Mouse (Mus musculus): ENCODE measurements around the gene Efna2.
"Not testable (repeated sequence)": the region's sequence is repeated elsewhere in the genome, so short reads cannot be mapped to it uniquely, and the experiment has no call there.

The Efna2 gene

DNA sequence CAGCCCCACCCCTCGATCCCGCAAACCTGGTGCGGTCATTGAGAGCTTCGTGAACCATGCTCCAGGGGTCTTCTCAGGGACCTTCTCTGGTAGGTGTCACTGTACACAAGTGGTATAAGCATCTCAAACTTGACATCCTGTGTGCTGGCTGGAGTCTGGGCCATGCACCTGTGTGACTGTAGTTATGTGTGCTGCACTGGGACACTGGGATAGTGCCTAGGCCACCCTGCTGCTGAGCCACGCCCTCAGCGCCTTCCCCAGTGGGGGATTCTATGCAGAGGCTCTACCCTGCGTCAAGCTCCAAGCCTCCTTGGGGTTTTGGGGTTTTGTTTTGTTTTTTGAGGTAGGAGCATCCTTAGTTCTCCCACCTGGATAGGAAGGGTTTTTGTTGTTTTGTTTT is 24.9 kb upstream of the Efna2 start:
- no peak for DNase-seq (ENCODE audit: extremely low spot score, low read depth, low spot score)

GRCm38 (mm10) chr10:80155277-80155676 is 24.0 kb upstream of the Efna2 start:
- no peak for DNase-seq (ENCODE audit: extremely low spot score, low read depth, low spot score)

- DNase-seq (ENCODE audit: extremely low spot score, low read depth, low spot score), result no peak
These were observed 23.1 kb upstream of the Efna2 start for GRCm38 (mm10) chr10:80156002-80156751.

DNA sequence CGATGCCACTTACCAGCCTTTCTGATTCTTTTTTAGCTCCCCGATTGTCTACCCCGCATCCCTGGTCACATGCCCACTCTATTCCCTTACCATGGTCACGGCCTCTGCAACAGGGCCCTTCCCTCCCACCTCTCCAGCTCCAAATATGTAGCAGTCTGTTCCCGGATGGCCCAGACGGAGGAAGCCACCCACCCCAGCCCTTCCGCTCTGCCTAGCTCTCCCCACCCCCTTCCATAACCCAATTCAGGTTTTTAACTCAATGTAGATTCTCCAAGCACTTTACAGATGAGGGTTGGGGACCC is 22.6 kb upstream of the Efna2 start:
- DNase-seq (ENCODE audit: extremely low spot score, low read depth, low spot score), result no peak

- no peak for DNase-seq (ENCODE audit: extremely low spot score, low read depth, low spot score)
These were observed 21.9 kb upstream of the Efna2 start for GRCm38 (mm10) chr10:80157141-80157929.

- no peak for DNase-seq (ENCODE audit: extremely low spot score, low read depth, low spot score)
These were observed 20.8 kb upstream of the Efna2 start for GRCm38 (mm10) chr10:80158307-80158986.

GRCm38 (mm10) chr10:80159021-80159560 is 20.2 kb upstream of the Efna2 start:
- DNase-seq (ENCODE audit: extremely low spot score, low read depth, low spot score), result no peak

DNA sequence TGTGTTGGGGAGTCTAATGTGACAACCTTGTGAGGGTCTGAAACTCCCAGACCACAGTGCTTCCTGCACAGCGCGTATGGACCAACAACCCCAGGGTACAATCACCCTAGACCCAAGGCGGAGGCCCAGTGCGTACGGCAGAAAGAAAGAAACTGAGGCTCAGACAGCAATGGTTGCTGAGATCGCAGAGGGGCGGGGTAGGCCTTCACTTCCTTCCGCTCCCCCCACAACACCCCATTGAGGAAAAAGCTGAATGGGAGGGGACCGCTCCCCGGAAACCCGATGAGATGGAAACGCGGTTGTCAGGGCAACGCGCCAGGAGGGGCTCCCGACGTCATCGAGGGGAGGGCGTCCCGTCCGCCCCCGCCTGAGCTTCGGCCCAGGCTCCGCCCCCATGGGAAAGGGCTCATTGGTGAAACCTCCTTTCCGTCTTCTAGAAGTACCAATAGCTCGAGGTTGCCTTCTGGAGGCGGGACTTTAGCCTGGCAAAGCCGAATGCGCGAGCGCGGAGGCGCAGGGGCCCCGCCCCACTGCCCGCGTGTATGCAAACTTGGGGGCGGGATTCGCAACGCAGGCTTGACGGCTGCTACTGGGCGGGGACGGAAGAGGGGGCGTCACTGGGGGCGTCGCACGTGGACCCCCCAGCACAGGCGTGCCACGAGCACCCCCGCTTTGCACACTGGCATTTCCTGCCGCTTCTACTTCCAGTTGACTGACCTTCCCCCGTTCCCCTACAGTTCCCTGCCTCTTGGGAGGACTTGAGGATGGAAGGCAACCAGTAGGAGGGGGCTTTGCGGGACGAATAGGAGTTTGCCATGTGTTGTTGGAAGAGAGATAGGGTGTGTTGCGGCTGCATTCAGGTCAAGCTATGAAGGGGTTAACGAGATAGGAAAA is 19.5 kb upstream of the Efna2 start:
- DNase-seq (ENCODE audit: extremely low spot score, low read depth, low spot score), result peak; percentile 96

DNA sequence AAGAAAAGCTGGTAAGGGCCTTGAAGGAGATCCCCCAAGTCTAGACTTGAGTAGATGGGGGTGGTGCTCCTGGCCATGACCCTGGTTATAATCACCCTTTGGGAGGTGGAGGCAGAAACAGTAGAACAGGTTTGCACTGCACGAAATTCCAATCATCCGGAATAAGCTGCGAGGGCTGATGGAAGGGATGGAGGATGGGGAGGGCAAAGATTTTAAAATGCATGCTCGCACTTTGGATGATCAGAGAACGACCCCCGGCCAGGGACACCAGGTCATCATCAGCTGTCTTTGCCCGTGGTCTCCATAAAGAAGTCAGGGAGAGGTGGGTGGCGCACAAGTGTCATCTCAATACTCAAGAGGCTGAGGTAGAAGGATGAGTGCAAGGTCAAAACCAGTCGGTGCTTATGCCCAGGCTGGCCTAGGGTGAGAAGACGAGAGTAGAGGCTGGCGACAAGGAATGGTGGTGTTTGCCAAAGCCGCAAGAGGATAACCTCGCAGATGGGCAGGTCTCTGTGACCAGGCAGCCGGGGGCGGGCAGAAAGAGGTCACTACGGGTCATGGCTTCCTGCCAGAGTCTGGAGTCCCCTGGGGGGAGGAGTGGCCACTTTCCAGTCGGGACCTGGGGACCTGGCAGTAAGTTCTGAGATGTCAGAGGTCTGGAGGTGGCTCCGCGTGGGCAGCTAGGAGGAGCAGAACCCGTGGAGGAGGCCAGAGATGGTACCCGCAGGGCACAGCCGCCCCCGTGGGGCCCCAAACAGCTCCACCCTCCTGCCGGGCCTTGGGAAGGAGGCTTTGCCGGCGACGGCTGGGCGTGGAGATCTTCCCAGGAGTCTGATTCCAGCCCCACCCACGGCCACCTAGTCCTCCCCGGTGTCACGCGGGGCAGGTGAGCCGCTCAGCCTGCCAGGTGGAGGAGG is 18.6 kb upstream of the Efna2 start:
- no peak for DNase-seq (ENCODE audit: extremely low spot score, low read depth, low spot score)

DNA sequence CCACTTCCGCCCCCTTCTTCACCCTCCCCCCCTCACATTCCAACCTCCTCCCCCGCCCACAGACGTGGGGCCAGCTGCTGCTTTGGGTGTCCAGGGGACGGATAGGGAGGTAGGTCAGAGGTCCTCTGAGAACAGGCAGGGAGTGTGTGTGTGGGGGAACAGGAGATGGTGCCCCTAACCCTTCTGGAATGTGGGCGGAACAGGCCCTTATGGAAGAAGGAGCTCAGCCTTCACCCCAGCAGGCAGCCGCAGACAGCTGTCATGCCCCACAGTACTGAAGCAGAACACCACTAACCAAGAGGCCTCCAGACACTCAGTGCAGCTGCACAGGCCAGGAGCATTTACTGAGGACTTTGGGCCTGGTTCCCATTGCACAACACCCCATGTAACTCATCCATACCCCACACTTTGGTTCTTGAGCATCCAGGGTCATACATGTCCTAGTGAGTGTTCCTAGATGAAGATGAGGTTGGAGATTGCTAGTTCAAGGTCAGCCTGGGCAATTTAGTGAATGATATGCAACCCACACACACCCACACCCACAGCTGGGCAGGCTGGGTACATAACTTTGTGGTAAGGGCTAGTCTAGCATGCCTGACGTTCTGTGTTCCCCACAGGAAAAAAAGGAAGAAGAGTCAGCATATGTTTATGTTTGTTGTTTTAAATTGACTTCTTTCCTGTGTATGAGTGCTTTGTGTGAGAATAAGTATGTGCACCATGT is 17.6 kb upstream of the Efna2 start:
- DNase-seq (ENCODE audit: extremely low spot score, low read depth, low spot score), result no peak

- DNase-seq (ENCODE audit: extremely low spot score, low read depth, low spot score), result no peak
These were observed 17.1 kb upstream of the Efna2 start for GRCm38 (mm10) chr10:80162243-80162608.

DNA sequence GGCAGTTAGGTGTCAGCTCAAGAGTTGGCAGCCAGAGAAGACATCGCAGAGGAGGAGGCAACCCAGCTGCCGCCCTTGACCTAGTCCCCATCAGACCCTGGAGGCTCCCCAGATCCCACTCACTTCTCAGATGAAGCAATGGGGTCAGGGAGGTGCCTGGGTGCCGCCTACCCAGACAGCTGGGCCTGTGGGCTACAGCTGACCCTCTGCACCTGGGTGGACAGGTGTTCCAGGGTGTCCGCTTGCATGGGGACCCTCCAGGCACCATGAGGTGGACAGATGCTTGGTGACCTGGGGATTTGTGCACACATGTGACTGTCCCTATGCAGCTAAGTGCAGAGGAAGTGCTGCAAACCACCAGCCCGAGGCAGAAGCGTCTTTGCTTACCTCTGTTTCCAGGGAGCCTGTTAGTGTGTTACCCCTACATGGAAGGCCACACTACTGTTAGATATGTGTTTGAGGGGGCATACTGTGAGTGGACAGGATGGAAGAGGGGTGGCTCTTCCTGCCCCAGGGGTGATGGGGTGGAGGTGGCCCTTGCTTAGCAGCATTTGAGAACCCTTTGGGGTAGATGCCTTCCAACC is 16.5 kb upstream of the Efna2 start:
- no peak for DNase-seq (ENCODE audit: extremely low spot score, low read depth, low spot score)

DNA sequence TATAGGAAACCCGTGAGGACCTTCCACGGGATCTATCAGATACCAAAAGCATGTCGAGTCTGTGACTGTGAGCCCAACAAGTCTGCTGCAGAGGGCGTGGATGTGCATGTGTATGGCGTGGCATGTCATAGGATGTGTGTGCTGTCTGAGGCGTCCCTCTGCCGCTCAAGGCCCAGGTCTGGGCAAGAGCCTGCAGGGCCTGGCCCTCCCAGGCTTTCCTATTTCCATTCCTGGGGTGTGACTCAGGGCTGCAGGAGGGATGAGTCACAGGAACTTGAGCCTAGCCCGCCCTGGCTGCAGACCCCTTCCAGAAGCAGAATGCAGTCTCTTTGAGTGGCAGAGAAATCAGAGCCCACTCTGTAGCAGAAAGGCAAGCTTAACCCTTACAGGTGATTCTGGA is 15.6 kb upstream of the Efna2 start:
- no peak for DNase-seq (ENCODE audit: extremely low spot score, low read depth, low spot score)

DNA sequence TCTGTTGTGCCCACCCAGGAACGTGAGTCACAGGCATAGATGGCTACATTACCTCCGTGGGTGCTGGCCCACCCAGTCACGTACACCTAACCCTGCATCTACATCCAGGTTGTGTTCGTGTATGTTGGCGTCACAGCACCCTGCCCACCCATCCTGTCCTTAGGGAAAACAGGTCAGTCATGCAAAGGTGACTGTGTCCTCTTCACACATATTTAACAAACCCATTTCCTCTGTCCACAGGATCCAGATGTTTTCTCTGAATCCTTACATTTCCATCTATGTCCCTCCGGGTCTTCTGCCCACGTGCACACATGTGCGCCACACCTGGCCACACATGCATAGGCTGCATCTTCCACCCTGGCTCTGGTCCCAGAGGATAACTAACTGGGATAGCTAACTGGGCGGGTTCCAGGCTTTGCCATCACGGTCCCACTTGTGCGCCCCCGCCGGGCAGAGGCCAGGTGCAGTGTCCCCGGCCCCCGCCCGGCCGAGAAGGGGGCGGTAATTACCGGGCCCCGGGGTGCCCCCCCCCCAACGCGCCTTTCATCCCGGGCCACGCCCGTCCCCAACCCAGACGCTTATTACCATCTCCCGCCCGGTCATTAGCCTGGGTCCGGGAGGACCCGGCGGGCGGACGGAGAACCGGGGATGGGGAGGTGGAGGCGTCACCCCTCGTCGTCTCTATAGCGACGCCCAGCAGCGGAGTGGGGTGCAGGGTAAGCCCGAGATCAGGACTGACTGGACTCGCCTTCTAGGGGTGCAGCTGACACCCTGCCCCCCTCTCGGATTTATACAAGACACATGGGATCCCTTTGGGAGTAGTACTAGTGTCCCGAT is 14.9 kb upstream of the Efna2 start:
- no peak for DNase-seq (ENCODE audit: extremely low spot score, low read depth, low spot score)

DNA sequence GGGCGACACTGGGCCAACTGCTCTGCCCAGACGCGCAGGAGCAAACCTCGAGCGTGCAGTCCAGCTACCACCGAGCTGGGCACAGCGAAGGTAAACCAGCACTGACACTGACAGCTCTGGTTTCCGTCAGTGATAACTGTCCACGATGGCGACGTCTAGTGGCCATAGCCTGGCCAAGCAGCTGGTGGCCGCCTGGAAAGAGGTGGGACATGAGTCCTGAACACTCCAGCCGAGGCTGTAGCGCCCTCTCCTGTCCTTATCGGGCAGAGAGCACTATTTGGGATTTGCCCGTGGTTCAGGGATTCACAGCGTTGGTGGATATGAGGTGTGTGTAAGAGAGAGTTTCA is 14.3 kb upstream of the Efna2 start:
- DNase-seq (ENCODE audit: extremely low spot score, low read depth, low spot score), result no peak

DNA sequence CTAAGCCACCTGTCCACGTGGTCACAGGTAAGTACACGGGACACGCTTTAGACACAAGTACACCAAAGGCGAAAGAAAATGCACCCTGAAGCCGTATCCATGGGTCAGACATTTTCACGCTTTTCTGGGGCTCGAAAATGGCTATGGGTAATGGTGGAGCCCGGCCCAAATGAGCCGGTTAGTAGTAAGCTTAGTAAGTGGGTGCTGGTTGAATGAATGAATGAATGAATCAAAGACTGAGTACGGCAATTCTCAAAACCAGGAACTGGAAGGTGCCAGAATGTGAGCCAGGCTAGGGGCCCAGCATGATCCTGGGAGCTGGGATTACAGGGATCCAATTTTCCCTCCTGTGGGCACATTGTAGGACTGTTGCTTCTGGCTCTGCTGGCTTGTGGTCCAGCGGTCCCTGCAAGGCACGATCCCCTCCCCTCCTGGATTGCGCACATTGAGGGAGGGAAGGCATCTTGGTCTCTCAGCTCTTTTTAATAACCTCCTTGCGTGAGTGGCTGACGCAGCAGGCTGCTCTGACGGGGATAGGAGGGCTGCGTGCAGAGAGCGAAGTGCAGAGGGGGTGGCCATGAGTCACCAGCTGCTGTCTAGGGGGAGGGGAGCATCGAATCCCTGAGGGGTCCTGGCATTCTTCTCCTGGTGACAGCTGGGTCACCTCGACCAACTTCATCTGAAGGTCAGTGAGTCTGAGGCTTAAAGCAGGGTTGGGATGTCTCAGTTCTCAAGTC is 13.7 kb upstream of the Efna2 start, which contains the start of gene Cirbp:
TSS of gene Cirbp (plus strand) at position 594 of the 737 bp plus-strand sequence.
- no peak for DNase-seq (ENCODE audit: extremely low spot score, low read depth, low spot score)

DNA sequence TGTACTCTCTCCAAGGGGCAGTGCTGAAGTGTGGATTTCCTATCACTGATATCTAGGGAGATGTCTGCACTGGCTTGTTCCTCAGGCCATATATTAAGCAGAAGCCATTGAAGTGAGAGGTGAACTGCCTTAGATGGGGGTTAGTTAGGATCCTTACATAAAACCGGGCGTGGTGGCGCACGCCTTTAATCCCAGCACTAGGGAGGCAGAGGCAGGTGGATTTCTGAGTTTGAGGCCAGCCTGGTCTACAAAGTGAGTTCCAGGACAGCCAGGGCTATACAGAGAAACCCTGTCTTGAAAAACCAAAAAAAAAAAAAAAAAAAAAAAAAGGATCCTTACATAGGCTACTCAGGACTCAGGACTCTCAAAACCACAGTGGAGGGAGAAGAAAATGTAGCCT is 13.1 kb upstream of the Efna2 start:
- not testable (repeated sequence) for DNase-seq (ENCODE audit: extremely low spot score, low read depth, low spot score)
